Mouse (Mus musculus): ENCODE data around the gene Atat1. TPM values are rescaled to one million over a fixed set of nuclear protein-coding genes. Genes with fewer than 3 reads are reported as not detected.

The Atat1 gene
- polyA plus RNA-seq (2012; fragmentation: generic; extraction: Trizol) = 10 to 100 TPM in 1 of 2 experiments, 1 to 10 TPM in 1; 8.0 to 45.3 TPM

GRCm38 (mm10) chr17:35909919-35910369, at the start of gene Atat1:
Gene Atat1 (minus strand): TSS chr17:35910075.

GRCm38 (mm10) chr17:35916297-35917142, 6.6 kb upstream of the Atat1 start, which contains the start of the genes Mrps18b and Ppp1r10:
Gene Mrps18b (minus strand): TSS chr17:35916389.
Gene Ppp1r10 (plus strand): TSS chr17:35916434.

GRCm38 (mm10) chr17:35896781-35897643, 12.9 kb downstream of the Atat1 start, which contains the start of gene 2310061I04Rik:
Gene 2310061I04Rik (minus strand): TSS chr17:35897431.

GRCm38 (mm10) chr17:35879245-35880057, 30.4 kb downstream of the Atat1 start, which contains the start of gene Dhx16:
Gene Dhx16 (plus strand): TSS chr17:35879819.

GRCm38 (mm10) chr17:35865481-35866280, 44.2 kb downstream of the Atat1 start, which contains the start of gene Ppp1r18:
Gene Ppp1r18 (plus strand): TSS chr17:35865593.

GRCm38 (mm10) chr17:35861198-35861857, 48.5 kb downstream of the Atat1 start, which contains the start of gene Nrm:
Gene Nrm (plus strand): TSS chr17:35861318.

Other genes with a start within 250 kb of the Atat1 start
- 10 to 100 TPM; 10.3 to 17.1 TPM for gene Vars2, start 242.5 kb downstream of the Atat1 start, polyA plus RNA-seq (2012; fragmentation: generic; extraction: Trizol)
- 10 to 100 TPM; 37.3 to 43.3 TPM for gene Gtf2h4, start 236.3 kb downstream of the Atat1 start, polyA plus RNA-seq (2012; fragmentation: generic; extraction: Trizol)
- 10 to 100 TPM; 13.6 to 77.1 TPM for gene Ddr1, start 205.5 kb downstream of the Atat1 start, polyA plus RNA-seq (2012; fragmentation: generic; extraction: Trizol)
- 10 to 100 TPM; 26.7 to 55.4 TPM for gene Ier3, start 88.4 kb downstream of the Atat1 start, polyA plus RNA-seq (2012; fragmentation: generic; extraction: Trizol)
- gene Flot1, start 86.8 kb downstream of the Atat1 start, polyA plus RNA-seq (2012; fragmentation: generic; extraction: Trizol) = 10 to 100 TPM; 40.2 to 78.8 TPM
- 1,000 to 10,000 TPM; 1,640 to 1,875 TPM for gene Tubb5, start 71.8 kb downstream of the Atat1 start, polyA plus RNA-seq (2012; fragmentation: generic; extraction: Trizol)
- 10 to 100 TPM in 1 of 2 experiments, 1 to 10 TPM in 1; 2.4 to 13.5 TPM for gene Mdc1, start 68.6 kb downstream of the Atat1 start, polyA plus RNA-seq (2012; fragmentation: generic; extraction: Trizol)
- gene Nrm, start 48.8 kb downstream of the Atat1 start, polyA plus RNA-seq (2012; fragmentation: generic; extraction: Trizol) = 10 to 100 TPM; 24.6 to 60.0 TPM
- 10 to 100 TPM; 72.4 to 92.4 TPM for gene Ppp1r18, start 44.5 kb downstream of the Atat1 start, polyA plus RNA-seq (2012; fragmentation: generic; extraction: Trizol)
- 10 to 100 TPM; 47.9 to 54.5 TPM for gene Dhx16, start 30.3 kb downstream of the Atat1 start, polyA plus RNA-seq (2012; fragmentation: generic; extraction: Trizol)
- gene 2310061I04Rik, start 12.6 kb downstream of the Atat1 start, polyA plus RNA-seq (2012; fragmentation: generic; extraction: Trizol) = 10 to 100 TPM; 23.3 to 41.8 TPM
- 100 to 1,000 TPM in 1 of 2 experiments, 10 to 100 TPM in 1; 55.9 to 163 TPM for gene Mrps18b, start 6.3 kb upstream of the Atat1 start, polyA plus RNA-seq (2012; fragmentation: generic; extraction: Trizol)
- gene Ppp1r10, start 6.4 kb upstream of the Atat1 start, polyA plus RNA-seq (2012; fragmentation: generic; extraction: Trizol) = 10 to 100 TPM; 10.4 to 31.4 TPM
- gene Abcf1, start 59.7 kb upstream of the Atat1 start, polyA plus RNA-seq (2012; fragmentation: generic; extraction: Trizol) = 10 to 100 TPM; 65.7 to 99.3 TPM
- gene Gnl1, start 69.8 kb upstream of the Atat1 start, polyA plus RNA-seq (2012; fragmentation: generic; extraction: Trizol) = 100 to 1,000 TPM in 1 of 2 experiments, 10 to 100 TPM in 1; 64.4 to 105 TPM
- gene Prr3, start 70.2 kb upstream of the Atat1 start, polyA plus RNA-seq (2012; fragmentation: generic; extraction: Trizol) = 10 to 100 TPM in 1 of 2 experiments, 1 to 10 TPM in 1; 8.0 to 24.8 TPM
- 1 to 10 TPM in 1 of 2 experiments, under 1 TPM in 1; 0.04 to 1.6 TPM for gene H2-T24, start 110.5 kb upstream of the Atat1 start, polyA plus RNA-seq (2012; fragmentation: generic; extraction: Trizol)
- 10 to 100 TPM in 1 of 2 experiments, 1 to 10 TPM in 1; 7.0 to 77.3 TPM for gene H2-T23, start 122.8 kb upstream of the Atat1 start, polyA plus RNA-seq (2012; fragmentation: generic; extraction: Trizol)
- 100 to 1,000 TPM in 1 of 2 experiments, 10 to 100 TPM in 1; 42.8 to 114 TPM for gene H2-T22, start 132.7 kb upstream of the Atat1 start, polyA plus RNA-seq (2012; fragmentation: generic; extraction: Trizol)
- gene Gm6034, start 132.9 kb upstream of the Atat1 start, polyA plus RNA-seq (2012; fragmentation: generic; extraction: Trizol) = under 1 TPM in 1 of 2 experiments, not detected in 1; 0.09 TPM
- gene Gm11127, start 148.3 kb upstream of the Atat1 start, polyA plus RNA-seq (2012; fragmentation: generic; extraction: Trizol) = under 1 TPM; 0.08 to 0.39 TPM
- gene Gm19684, start 211.6 kb upstream of the Atat1 start, polyA plus RNA-seq (2012; fragmentation: generic; extraction: Trizol) = not detected
- not detected for gene Gm7030, start 219.3 kb upstream of the Atat1 start, polyA plus RNA-seq (2012; fragmentation: generic; extraction: Trizol)

Data from C3H10T1/2 (cell line).